Mouse (Mus musculus) E14TG2a.4 (cell line): ENCODE measurements around the gene Atp1a2.

Experiments
- CTCF ChIP-seq: conservative IDR thresholded peaks from 2 replicates; pipeline ENCODE4 v1.5.1; 2014; ENCODE audit warnings: low read length
- POU5F1 ChIP-seq: IDR thresholded peaks from 2 replicates; pipeline ENCODE4 v1.6.1; 2014; ENCODE audit warnings: low read length, borderline replicate concordance

GRCm38 (mm10) chr1:172296816-172297510, 901 bp downstream of the Atp1a2 start:
- TF ChIP-seq CTCF (no peak), POU5F1 (no peak)
